Mouse (Mus musculus): ENCODE measurements around the gene Nudc. TPM values are rescaled to one million over a fixed set of nuclear protein-coding genes. Genes with fewer than 3 reads are reported as not detected.

Nudc gene
- polyA plus RNA-seq (2014; fragmentation: Nextera tagmentation; extraction: Ambion mirVana), result 139 and 181 TPM in 2 replicates

GRCm38 (mm10) chr4:133545272-133546231 is at the start of gene Nudc:
TSS of gene Nudc (minus strand) at chr4:133545996.
- peak within 1 kb of the TSS; percentile 61; the same call in 1 of the 2 replicates for H3K27ac ChIP-seq (ENCODE audit: low read depth, low read length)
- H3K4me1 ChIP-seq (ENCODE audit: control insufficient read depth, insufficient read depth, low read length), result peaks cover 10% of the 10 kb centered on the region
- peak within 1 kb of the TSS; percentile 90 for H3K4me3 ChIP-seq (ENCODE audit: low read depth, low read length)
- peak within 1 kb of the TSS; percentile 87 for H3K9ac ChIP-seq (ENCODE audit: low read length)
- no peaks in the 10 kb centered on the region for H3K27me3 ChIP-seq (replicated peaks; ENCODE audit: control insufficient read depth, insufficient read depth, low read length)
- peaks cover 22% of the 10 kb centered on the region for H3K36me3 ChIP-seq (ENCODE audit: control insufficient read depth, insufficient read depth, low read length)
- H3K4me2 ChIP-seq (ENCODE audit: low read length), result peak within 1 kb of the TSS; percentile 88
- no peaks in the 10 kb centered on the region for H3K9me3 ChIP-seq (replicated peaks; ENCODE audit: control insufficient read depth, low read length)
- DNase-seq (ENCODE audit: low spot score), result peak; percentile 98
- peak; percentile 100 for ATAC-seq
- WGBS, result under 1% methylated on average over 73 of the region's 77 CpGs

- Histone ChIP-seq H3K27ac (ENCODE audit: low read depth, low read length) (no peak overlapping the region), H3K9me3 (replicated peaks; ENCODE audit: control insufficient read depth, low read length) (no peaks in the 10 kb centered on the region), H3K4me2 (ENCODE audit: low read length) (no peak overlapping the region), H3K36me3 (ENCODE audit: control insufficient read depth, insufficient read depth, low read length) (peaks cover 21% of the 10 kb centered on the region), H3K9ac (ENCODE audit: low read length) (no peak overlapping the region), H3K4me1 (ENCODE audit: control insufficient read depth, insufficient read depth, low read length) (no peaks in the 10 kb centered on the region), H3K27me3 (replicated peaks; ENCODE audit: control insufficient read depth, insufficient read depth, low read length) (peaks cover 28% of the 10 kb centered on the region), H3K4me3 (ENCODE audit: low read depth, low read length) (no peak overlapping the region)
- ATAC-seq, result no peak
- DNase-seq (ENCODE audit: low spot score), result no peak
- WGBS, result 76% methylated on average over 7 of the region's 7 CpGs
Measured at GRCm38 (mm10) chr4:133595538-133595937, 49.7 kb upstream of the Nudc start.

- H3K9ac ChIP-seq (ENCODE audit: low read length), result no peak overlapping the region
- H3K4me2 ChIP-seq (ENCODE audit: low read length), result no peak overlapping the region
- no peak overlapping the region for H3K4me3 ChIP-seq (ENCODE audit: low read depth, low read length)
- WGBS, result 36% methylated on average over 7 of the region's 7 CpGs
- DNase-seq (ENCODE audit: low spot score) (peak; percentile 75), ATAC-seq (no peak)
- H3K4me1 ChIP-seq (ENCODE audit: control insufficient read depth, insufficient read depth, low read length), result no peaks in the 10 kb centered on the region
- H3K27ac ChIP-seq (ENCODE audit: low read depth, low read length), result no peak overlapping the region
- H3K36me3 ChIP-seq (ENCODE audit: control insufficient read depth, insufficient read depth, low read length), result peaks cover 51% of the 10 kb centered on the region
- H3K27me3 ChIP-seq (replicated peaks; ENCODE audit: control insufficient read depth, insufficient read depth, low read length), result no peaks in the 10 kb centered on the region
- no peaks in the 10 kb centered on the region for H3K9me3 ChIP-seq (replicated peaks; ENCODE audit: control insufficient read depth, low read length)
Measured at GRCm38 (mm10) chr4:133592570-133592969, 46.8 kb upstream of the Nudc start.

- no peaks in the 10 kb centered on the region for H3K27me3 ChIP-seq (replicated peaks; ENCODE audit: control insufficient read depth, insufficient read depth, low read length)
- H3K27ac ChIP-seq (ENCODE audit: low read depth, low read length), result peak within 1 kb of the TSS; percentile 74; the same call in 1 of the 2 replicates
- H3K4me2 ChIP-seq (ENCODE audit: low read length), result peak within 1 kb of the TSS; percentile 100
- 2% methylated on average over 65 of the region's 65 CpGs for WGBS
- DNase-seq (ENCODE audit: low spot score), result peak; percentile 91
- H3K9me3 ChIP-seq (replicated peaks; ENCODE audit: control insufficient read depth, low read length), result no peaks in the 10 kb centered on the region
- H3K9ac ChIP-seq (ENCODE audit: low read length), result peak within 1 kb of the TSS; percentile 89
- H3K4me1 ChIP-seq (ENCODE audit: control insufficient read depth, insufficient read depth, low read length), result peaks cover 10% of the 10 kb centered on the region; the same call in 1 of the 2 replicates
- H3K36me3 ChIP-seq (ENCODE audit: control insufficient read depth, insufficient read depth, low read length), result peaks cover 65% of the 10 kb centered on the region
- H3K4me3 ChIP-seq (ENCODE audit: low read depth, low read length), result peak within 1 kb of the TSS; percentile 88
- ATAC-seq, result peak; percentile 95
Measured at GRCm38 (mm10) chr4:133584059-133584951, 38.5 kb upstream of the Nudc start, which contains the start of gene Gpn2. TSS of gene Gpn2 (plus strand) at chr4:133584362.

- DNase-seq (ENCODE audit: low spot score) (no peak), ATAC-seq (no peak)
- peak overlapping the region; percentile 74; the same call in 1 of the 2 replicates for H3K27ac ChIP-seq (ENCODE audit: low read depth, low read length)
- peaks cover 10% of the 10 kb centered on the region; the same call in 1 of the 2 replicates for H3K4me1 ChIP-seq (ENCODE audit: control insufficient read depth, insufficient read depth, low read length)
- H3K36me3 ChIP-seq (ENCODE audit: control insufficient read depth, insufficient read depth, low read length), result peaks cover 65% of the 10 kb centered on the region
- peak overlapping the region; percentile 88 for H3K4me3 ChIP-seq (ENCODE audit: low read depth, low read length)
- no peaks in the 10 kb centered on the region for H3K9me3 ChIP-seq (replicated peaks; ENCODE audit: control insufficient read depth, low read length)
- peak overlapping the region; percentile 100 for H3K4me2 ChIP-seq (ENCODE audit: low read length)
- H3K27me3 ChIP-seq (replicated peaks; ENCODE audit: control insufficient read depth, insufficient read depth, low read length), result no peaks in the 10 kb centered on the region
- peak overlapping the region; percentile 89 for H3K9ac ChIP-seq (ENCODE audit: low read length)
- WGBS, result 65% methylated on average over 6 of the region's 6 CpGs
Measured at GRCm38 (mm10) chr4:133583690-133584058, 37.9 kb upstream of the Nudc start.

- H3K36me3 ChIP-seq (ENCODE audit: control insufficient read depth, insufficient read depth, low read length), result peaks cover 43% of the 10 kb centered on the region
- no peak overlapping the region for H3K9ac ChIP-seq (ENCODE audit: low read length)
- no peaks in the 10 kb centered on the region for H3K9me3 ChIP-seq (replicated peaks; ENCODE audit: control insufficient read depth, low read length)
- no peaks in the 10 kb centered on the region for H3K27me3 ChIP-seq (replicated peaks; ENCODE audit: control insufficient read depth, insufficient read depth, low read length)
- H3K4me1 ChIP-seq (ENCODE audit: control insufficient read depth, insufficient read depth, low read length), result peaks cover 3% of the 10 kb centered on the region
- no peak overlapping the region for H3K27ac ChIP-seq (ENCODE audit: low read depth, low read length)
- WGBS, result 73% methylated on average over 12 of the region's 12 CpGs
- no peak overlapping the region for H3K4me2 ChIP-seq (ENCODE audit: low read length)
- DNase-seq (ENCODE audit: low spot score), result no peak
- H3K4me3 ChIP-seq (ENCODE audit: low read depth, low read length), result no peak overlapping the region
- ATAC-seq, result no peak
Measured at GRCm38 (mm10) chr4:133577983-133578382, 32.2 kb upstream of the Nudc start.

GRCm38 (mm10) chr4:133574843-133575202 is 29.0 kb upstream of the Nudc start:
- H3K36me3 ChIP-seq (ENCODE audit: control insufficient read depth, insufficient read depth, low read length), result peaks cover 19% of the 10 kb centered on the region
- peak overlapping the region; percentile 9; the same call in 1 of the 2 replicates for H3K27ac ChIP-seq (ENCODE audit: low read depth, low read length)
- peak overlapping the region; percentile 97 for H3K4me3 ChIP-seq (ENCODE audit: low read depth, low read length)
- H3K27me3 ChIP-seq (replicated peaks; ENCODE audit: control insufficient read depth, insufficient read depth, low read length), result no peaks in the 10 kb centered on the region
- H3K4me2 ChIP-seq (ENCODE audit: low read length), result peak overlapping the region; percentile 87
- no peaks in the 10 kb centered on the region for H3K9me3 ChIP-seq (replicated peaks; ENCODE audit: control insufficient read depth, low read length)
- under 1% methylated on average over 39 of the region's 41 CpGs for WGBS
- ATAC-seq (peak; percentile 63), DNase-seq (ENCODE audit: low spot score) (no peak)
- peak overlapping the region; percentile 87 for H3K9ac ChIP-seq (ENCODE audit: low read length)
- peaks cover 3% of the 10 kb centered on the region for H3K4me1 ChIP-seq (ENCODE audit: control insufficient read depth, insufficient read depth, low read length)

GRCm38 (mm10) chr4:133574070-133574842 is 28.5 kb upstream of the Nudc start, which contains the start of gene Gpatch3:
TSS of gene Gpatch3 (plus strand) at chr4:133574745.
- ATAC-seq (peak; percentile 96), DNase-seq (ENCODE audit: low spot score) (peak; percentile 97)
- Histone ChIP-seq H3K4me1 (ENCODE audit: control insufficient read depth, insufficient read depth, low read length) (peaks cover 3% of the 10 kb centered on the region), H3K9me3 (replicated peaks; ENCODE audit: control insufficient read depth, low read length) (no peaks in the 10 kb centered on the region), H3K4me2 (ENCODE audit: low read length) (peak within 1 kb of the TSS; percentile 87), H3K9ac (ENCODE audit: low read length) (peak within 1 kb of the TSS; percentile 87), H3K27me3 (replicated peaks; ENCODE audit: control insufficient read depth, insufficient read depth, low read length) (no peaks in the 10 kb centered on the region), H3K27ac (ENCODE audit: low read depth, low read length) (peak within 1 kb of the TSS; percentile 83), H3K4me3 (ENCODE audit: low read depth, low read length) (peak within 1 kb of the TSS; percentile 97), H3K36me3 (ENCODE audit: control insufficient read depth, insufficient read depth, low read length) (peaks cover 13% of the 10 kb centered on the region)
- 8% methylated on average over 44 of the region's 44 CpGs for WGBS
